Mouse (Mus musculus) C2C12 (cell line): Measurements from ENCODE around the gene S1pr4.

Experiments used
- CEBPB ChIP-seq: IDR thresholded peaks from one replicate; pipeline ENCODE4 v1.6.1; 2011; ENCODE audit warnings: low read depth, mild to moderate bottlenecking, control low read depth, moderate library complexity
- CTCF ChIP-seq: IDR thresholded peaks from one replicate; pipeline ENCODE4 v1.5.1; 2011; ENCODE audit not compliant: control insufficient read depth, insufficient read depth, insufficient read length
- FOSL1 ChIP-seq: IDR thresholded peaks from one replicate; pipeline ENCODE4 v1.8.0; 2011; ENCODE audit warnings: mild to moderate bottlenecking, low read length; ENCODE audit not compliant: poor library complexity, insufficient read depth, severe bottlenecking

- no peak for TF ChIP-seq CTCF
- no peak for TF ChIP-seq CEBPB
- TF ChIP-seq FOSL1 = no peak
Measured at GRCm38 (mm10) chr10:81465265-81465645, 34.7 kb downstream of the S1pr4 start.
